Mouse (Mus musculus): ENCODE data around the gene Nupr1. TPM values are rescaled to one million over a fixed set of nuclear protein-coding genes. Genes with fewer than 3 reads are reported as not detected.

The Nupr1 gene
- total RNA-seq, 2 experiments from 2014 or later, result 7.5 to 15.3 TPM

DNA sequence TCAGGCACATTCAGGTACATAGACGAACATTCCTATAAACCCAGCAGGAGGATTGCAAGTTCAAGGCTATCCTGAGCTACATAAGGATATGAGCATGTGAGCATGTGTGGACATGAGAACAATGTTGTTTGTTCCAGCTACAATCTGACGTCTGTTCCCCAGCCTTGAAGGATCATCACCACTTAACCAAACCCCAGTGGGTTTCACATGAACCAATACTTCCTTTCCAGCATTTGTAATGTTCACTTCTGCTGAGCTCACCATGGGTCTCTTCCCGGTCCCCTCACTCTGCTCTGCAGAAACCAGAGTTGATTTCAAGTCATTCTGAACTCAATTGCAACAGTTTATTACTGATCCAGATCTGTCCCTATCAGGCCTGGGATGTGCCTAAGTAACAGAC, 28.0 kb downstream of the Nupr1 start:
- DNase-seq (ENCODE audit: low spot score in 2 of 2), result no peak

DNA sequence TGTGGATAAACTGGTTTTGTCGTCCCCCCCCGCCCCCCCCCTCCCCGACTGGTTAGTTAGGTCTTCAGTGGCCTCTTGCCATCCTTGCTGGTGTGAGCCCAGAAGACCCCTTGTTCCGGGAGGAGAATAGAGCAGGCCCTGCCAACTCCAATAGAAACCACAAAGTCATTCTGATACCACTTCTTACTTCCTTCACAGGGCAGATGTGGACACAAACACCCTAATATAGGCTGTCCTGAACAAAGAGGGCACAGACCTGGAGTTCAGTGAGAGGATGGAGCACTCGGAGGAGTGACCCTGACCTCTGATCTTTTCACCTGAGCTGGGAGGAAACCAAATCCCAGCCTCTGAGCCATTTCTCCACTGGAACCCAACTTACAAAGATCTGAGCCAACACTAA, 28.8 kb downstream of the Nupr1 start:
- DNase-seq (ENCODE audit: low spot score in 2 of 2), result no peak

GRCm38 (mm10) chr7:126598919-126599318, 31.7 kb downstream of the Nupr1 start:
- DNase-seq (ENCODE audit: low spot score in 2 of 2), result no peak

GRCm38 (mm10) chr7:126596414-126596813, 34.2 kb downstream of the Nupr1 start:
- no peak for DNase-seq (ENCODE audit: low spot score in 2 of 2)

DNA sequence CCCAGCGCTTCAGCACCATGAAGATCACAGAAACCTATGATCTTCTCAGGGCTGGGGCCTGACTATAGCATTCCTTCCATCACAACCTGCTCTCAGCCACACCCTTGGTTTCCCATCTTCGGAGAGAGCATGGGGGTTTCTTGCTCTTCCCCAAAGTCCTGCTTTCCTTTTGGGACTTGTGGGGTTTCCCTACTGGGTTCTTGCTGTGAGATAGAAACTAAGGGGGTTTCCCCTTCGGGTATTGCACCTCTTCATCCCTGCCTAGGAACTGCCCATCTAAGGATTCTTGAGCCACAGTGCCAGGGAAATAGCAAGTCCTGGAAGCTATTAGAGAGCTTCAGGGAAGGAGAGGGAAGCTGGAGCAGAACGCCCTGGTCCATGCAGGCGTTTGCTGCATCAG, 34.8 kb downstream of the Nupr1 start:
- no peak for DNase-seq (ENCODE audit: low spot score in 2 of 2)

GRCm38 (mm10) chr7:126594862-126595561, 35.6 kb downstream of the Nupr1 start, which contains the start of gene Il27:
Gene Il27, minus strand, starts transcription at chr7:126594941.
- no peak for DNase-seq (ENCODE audit: low spot score in 2 of 2)

- peak in 1 of 2 experiments; percentile 37 for DNase-seq (ENCODE audit: low spot score in 2 of 2)
Measured at GRCm38 (mm10) chr7:126587779-126588178, 42.9 kb downstream of the Nupr1 start.

DNA sequence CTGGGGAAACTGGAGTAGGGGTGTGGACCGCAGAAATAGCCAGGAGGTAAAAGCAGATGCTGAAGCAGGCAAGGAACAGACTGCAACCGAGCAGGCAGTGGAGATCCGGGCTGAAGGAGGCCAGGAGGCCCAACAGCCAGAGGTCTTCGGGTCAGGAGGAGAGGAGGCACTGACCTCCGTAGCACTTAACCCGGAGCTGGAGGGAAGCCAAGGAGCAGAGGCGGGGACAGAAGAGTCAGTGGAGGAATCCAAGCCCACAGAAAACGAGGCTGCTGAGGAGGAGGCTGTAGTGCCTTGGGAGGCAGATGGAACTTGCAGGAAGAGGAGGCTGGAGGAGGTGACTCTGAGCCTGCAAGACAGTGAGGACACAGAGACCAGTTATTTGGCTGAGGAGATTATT, 43.8 kb downstream of the Nupr1 start:
- DNase-seq (ENCODE audit: low spot score in 2 of 2), result no peak

DNA sequence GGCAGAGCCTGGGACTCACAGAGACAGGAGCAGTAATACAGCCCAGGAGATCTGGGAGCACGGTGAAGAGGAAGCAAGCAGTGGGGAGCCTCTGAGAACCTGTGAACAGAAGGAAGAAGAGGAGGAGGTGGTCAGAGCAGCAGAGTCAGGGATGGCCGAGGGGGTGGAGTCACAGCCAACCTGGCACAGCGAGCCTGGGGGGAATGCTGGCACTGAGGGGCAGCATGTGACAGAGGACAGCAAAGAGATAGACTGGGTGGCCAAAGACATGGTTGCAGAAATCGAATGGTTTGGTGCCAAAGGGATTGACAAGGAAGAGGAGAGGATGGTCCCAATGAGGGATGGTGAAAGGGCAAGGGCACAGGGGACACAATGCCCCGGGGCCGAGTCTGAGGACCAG, 44.9 kb downstream of the Nupr1 start, which contains the start of gene Cln3:
Cln3 (minus strand) TSS at position 101 of the 400 bp plus-strand sequence.
- no peak for DNase-seq (ENCODE audit: low spot score in 2 of 2)

- no peak for DNase-seq (ENCODE audit: low spot score in 2 of 2)
Measured at GRCm38 (mm10) chr7:126584506-126584977, 46.1 kb downstream of the Nupr1 start, which contains the start of gene Apobr. Gene Apobr, plus strand, starts transcription at chr7:126584942.

DNA sequence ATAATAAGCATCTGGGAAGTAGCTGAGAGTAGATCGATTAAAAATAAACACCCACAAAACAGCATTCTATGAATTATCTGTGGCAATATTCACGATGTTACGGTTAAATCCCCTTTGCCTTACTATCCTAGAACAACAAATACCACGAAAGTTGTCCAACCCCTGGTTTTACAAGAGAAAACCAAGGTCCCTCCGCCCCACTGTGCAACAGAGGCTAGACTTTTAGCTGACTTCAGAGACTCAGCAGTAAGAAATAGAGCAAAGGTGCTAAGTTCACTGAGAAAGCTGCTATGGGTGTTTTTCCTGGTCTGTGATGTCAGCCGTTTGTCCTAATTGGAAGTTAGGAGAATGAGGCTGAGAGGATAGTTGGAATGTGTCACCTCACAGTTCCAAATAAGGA, 46.9 kb downstream of the Nupr1 start:
- DNase-seq (ENCODE audit: low spot score in 2 of 2), result no peak

DNA sequence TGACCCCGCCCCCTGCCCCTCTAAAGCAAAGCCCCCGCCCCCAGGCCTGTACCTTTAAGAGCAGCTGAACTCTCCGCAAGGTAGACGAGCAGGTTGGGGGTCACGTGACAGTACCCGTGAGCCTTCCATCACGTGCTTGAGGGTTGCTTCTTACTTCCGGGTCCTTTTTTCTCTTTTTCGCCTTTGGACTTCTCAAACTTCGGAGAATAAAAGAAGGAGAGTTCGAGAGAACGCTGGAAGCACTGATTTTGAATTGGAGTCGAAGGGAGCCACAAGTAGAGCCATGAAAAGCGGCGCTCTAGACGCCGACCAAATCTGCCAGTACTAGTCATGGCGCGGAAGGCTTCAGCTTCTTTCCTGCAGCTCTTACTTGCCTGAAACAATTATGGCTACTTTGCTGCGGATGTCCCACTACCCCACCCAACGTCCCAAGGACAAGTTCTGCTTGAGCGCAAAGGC, 47.4 kb downstream of the Nupr1 start:
- peak; percentile 62 to 71 for DNase-seq (ENCODE audit: low spot score in 2 of 2)

GRCm38 (mm10) chr7:126582759-126583158, 47.9 kb downstream of the Nupr1 start:
- no peak for DNase-seq (ENCODE audit: low spot score in 2 of 2)

DNA sequence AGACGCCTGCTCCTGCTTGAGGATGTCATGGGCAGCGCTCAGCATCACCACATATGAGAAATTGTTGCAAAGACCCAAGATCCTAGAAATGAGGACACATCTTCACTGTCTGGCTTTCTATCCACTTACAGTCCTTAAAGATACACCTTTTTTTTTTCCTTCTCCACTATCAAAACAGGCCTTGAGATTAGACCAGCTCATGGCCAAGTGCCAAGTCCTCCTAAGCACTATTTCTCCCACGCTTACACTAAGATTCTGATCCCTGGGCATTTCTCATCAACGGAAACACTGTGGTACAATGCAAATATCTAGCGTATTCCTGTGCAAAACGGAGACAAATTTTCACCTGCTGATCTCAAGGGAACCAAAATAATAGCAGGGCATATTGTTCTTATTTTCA, 49.0 kb downstream of the Nupr1 start:
- no peak for DNase-seq (ENCODE audit: low spot score in 2 of 2)

DNA sequence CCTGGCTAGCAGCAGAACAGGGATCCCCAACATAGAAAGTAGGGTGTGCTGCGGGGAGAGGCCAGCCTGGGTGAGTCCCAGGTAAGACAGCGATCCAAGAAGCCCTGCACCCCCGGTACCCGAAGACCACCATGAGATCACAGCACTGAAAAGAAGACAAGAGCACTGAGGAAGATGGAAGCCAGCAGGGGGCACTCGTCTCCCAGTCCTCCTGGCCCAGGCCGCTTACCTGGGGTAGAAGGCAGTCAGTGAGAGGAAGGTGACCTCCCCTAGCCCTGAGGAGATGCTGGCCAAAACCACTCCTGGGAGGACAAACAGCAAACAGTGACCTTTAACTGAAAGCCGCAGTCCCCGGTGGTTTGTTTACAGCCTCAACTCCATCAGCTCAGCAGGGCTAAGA, 51.5 kb downstream of the Nupr1 start:
- DNase-seq (ENCODE audit: low spot score in 2 of 2), result no peak

GRCm38 (mm10) chr7:126576946-126577345, 53.7 kb downstream of the Nupr1 start:
- peak in 1 of 2 experiments; percentile 39 for DNase-seq (ENCODE audit: low spot score in 2 of 2)

Small RNA genes lying within 50 kb of the gene (microRNA-seq; reads per million reads assigned to microRNA genes)
- 1.6 reads per million for gene Mir7059

Other genes with a start within 250 kb of the Nupr1 start
- 1 to 10 TPM; 5.8 to 7.6 TPM for gene Nfatc2ip, start 234.1 kb downstream of the Nupr1 start, total RNA-seq (2021)
- 1 to 10 TPM in 1 of 2 experiments, under 1 TPM in 1; 0.48 to 1.6 TPM for gene Cd19, start 216.0 kb downstream of the Nupr1 start, total RNA-seq (2021)
- 10 to 100 TPM; 52.1 to 63.2 TPM for gene Rabep2, start 202.1 kb downstream of the Nupr1 start, total RNA-seq (2021)
- gene Atp2a1, start 167.8 kb downstream of the Nupr1 start, total RNA-seq (2021), result 100 to 1,000 TPM in 1 of 2 experiments, 10 to 100 TPM in 1; 56.9 to 145 TPM
- gene Sh2b1, start 155.4 kb downstream of the Nupr1 start, total RNA-seq (2021), result 10 to 100 TPM; 59.2 to 60.9 TPM
- 100 to 1,000 TPM; 158 to 166 TPM for gene Tufm, start 143.5 kb downstream of the Nupr1 start, total RNA-seq (2021)
- 100 to 1,000 TPM; 109 to 127 TPM for gene Atxn2l, start 127.4 kb downstream of the Nupr1 start, total RNA-seq (2021)
- 100 to 1,000 TPM; 255 to 260 TPM for gene Eif3c, start 64.5 kb downstream of the Nupr1 start, total RNA-seq (2021)
- gene Apobr, start 45.9 kb downstream of the Nupr1 start, total RNA-seq (2021), result 1 to 10 TPM; 1.1 to 1.2 TPM
- gene Cln3, start 45.0 kb downstream of the Nupr1 start, total RNA-seq (2021), result 10 to 100 TPM; 30.7 to 32.1 TPM
- gene Il27, start 35.9 kb downstream of the Nupr1 start, total RNA-seq (2021), result not detected
- gene Sgf29, start 18.4 kb upstream of the Nupr1 start, total RNA-seq (2021), result 10 to 100 TPM; 30.4 to 33.5 TPM
- 10 to 100 TPM; 24.0 to 45.6 TPM for gene Sult1a1, start 45.6 kb upstream of the Nupr1 start, total RNA-seq (2021)
- 10 to 100 TPM; 85.4 to 98.8 TPM for gene Bola2, start 64.5 kb upstream of the Nupr1 start, total RNA-seq (2021)
- 10 to 100 TPM; 18.4 to 18.9 TPM for gene Slx1b, start 64.9 kb upstream of the Nupr1 start, total RNA-seq (2021)
- 10 to 100 TPM; 15.5 to 18.9 TPM for gene Coro1a, start 76.9 kb upstream of the Nupr1 start, total RNA-seq (2021)
- gene Mapk3, start 128.7 kb upstream of the Nupr1 start, total RNA-seq (2021), result 100 to 1,000 TPM; 162 to 172 TPM
- gene Gdpd3, start 135.5 kb upstream of the Nupr1 start, total RNA-seq (2021), result 1 to 10 TPM; 9.3 to 9.5 TPM
- 100 to 1,000 TPM; 112 to 122 TPM for gene Ypel3, start 146.1 kb upstream of the Nupr1 start, total RNA-seq (2021)
- under 1 TPM; 0.65 to 0.90 TPM for gene Tbx6, start 150.6 kb upstream of the Nupr1 start, total RNA-seq (2021)
- gene Ppp4c, start 161.6 kb upstream of the Nupr1 start, total RNA-seq (2021), result 100 to 1,000 TPM; 134 to 142 TPM
- 10 to 100 TPM; 16.7 to 18.0 TPM for gene Fam57b, start 166.8 kb upstream of the Nupr1 start, total RNA-seq (2021)
- gene 4930451I11Rik, start 200.8 kb upstream of the Nupr1 start, total RNA-seq (2021), result not detected
- gene Doc2a, start 216.6 kb upstream of the Nupr1 start, total RNA-seq (2021), result 1 to 10 TPM; 3.1 to 3.6 TPM
- gene Hirip3, start 231.1 kb upstream of the Nupr1 start, total RNA-seq (2021), result 10 to 100 TPM; 32.3 to 41.4 TPM
- 10 to 100 TPM; 49.7 to 51.9 TPM for gene Ino80e, start 231.5 kb upstream of the Nupr1 start, total RNA-seq (2021)

All from adrenal gland, postnatal 4 days (tissue).